Mouse (Mus musculus): ENCODE measurements around the gene Pkd1l3. TPM values are rescaled to one million over a fixed set of nuclear protein-coding genes. Genes with fewer than 3 reads are reported as not detected.

Gene Pkd1l3
- total and polyA plus RNA-seq, 3 experiments = 2.6 to 7.4 TPM; not detected in 1

DNA sequence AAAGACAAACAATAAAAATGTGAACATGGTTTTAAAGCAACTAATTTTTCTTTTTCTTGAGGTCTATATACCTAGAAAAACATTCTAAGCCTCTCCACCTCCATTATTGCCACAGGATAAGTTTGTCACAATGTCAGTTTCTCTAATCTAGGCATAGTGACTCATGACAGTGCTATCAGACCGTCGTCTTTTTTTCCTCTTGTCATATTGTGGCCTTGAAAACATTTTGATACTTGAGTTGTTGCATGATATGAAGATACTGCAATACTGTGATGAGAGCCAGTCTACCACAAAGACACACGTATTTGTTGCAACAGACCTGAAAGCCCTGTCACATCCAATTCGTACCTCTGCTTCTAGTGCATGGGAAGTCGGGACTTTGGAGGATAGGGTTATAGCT is 100.6 kb downstream of the Pkd1l3 start:
- no peaks in the 10 kb centered on the region for H3K27me3 ChIP-seq (ENCODE audit: control insufficient read depth in 1 of 2, insufficient read depth in 2 of 2, low read length in 2 of 2)

More for the DNA sequence above, 100.6 kb downstream of the Pkd1l3 start:
- Histone ChIP-seq H3K9me3 (replicated peaks; ENCODE audit: insufficient read depth, low read length) (no peaks in the 10 kb centered on the region), H3K36me3 (ENCODE audit: control insufficient read depth in 1 of 2, insufficient read depth in 2 of 2, low read length in 2 of 2) (peaks cover 0 to 4% of the 10 kb centered on the region in 2 experiments; a peak in 3 of 4 replicates), H3K4me3 (ENCODE audit: control insufficient read depth in 1 of 2, insufficient read depth in 1 of 2, low read depth in 2 of 2, low read length in 2 of 2) (no peak overlapping the region), H3K4me1 (ENCODE audit: control insufficient read depth in 1 of 2, insufficient read depth in 2 of 2, low read length in 2 of 2) (peaks cover 0 to 4% of the 10 kb centered on the region in 2 experiments; a peak in 2 of 4 replicates), H3K79me2 (ENCODE audit: control insufficient read depth, insufficient read depth, low read length, poor library complexity) (no peaks in the 10 kb centered on the region), H3K9ac (ENCODE audit: control insufficient read depth, low read depth, low read length, poor library complexity, severe bottlenecking) (no peak overlapping the region), H3K27ac (ENCODE audit: control insufficient read depth, low read depth, low read length) (no peak overlapping the region)
- DNase-seq (ENCODE audit: low read depth, low spot score) = peak; percentile 30
- no peak for TF ChIP-seq TAL1 (IDR thresholded peaks at IDR 0.05; ENCODE audit: low read length)
- no peak for TF ChIP-seq CTCF (IDR thresholded peaks at IDR 0.05 in 2 of 3, conservative IDR thresholded peaks at IDR 0.05 in 1 of 3; ENCODE audit: control insufficient read depth in 1 of 3, insufficient read depth in 1 of 3, low read depth in 2 of 3, low read length in 3 of 3, poor library complexity in 1 of 3, severe bottlenecking in 1 of 3)
- TF ChIP-seq MXI1 (IDR thresholded peaks at IDR 0.05; ENCODE audit: low read depth, low read length) = peak; percentile 16; the same call in 1 of the 2 replicates
- TF ChIP-seq EP300 (IDR thresholded peaks at IDR 0.05; ENCODE audit: low read depth in 1 of 2, low read length in 2 of 2) = peak; percentile 55 to 62; a peak in 3 of 4 replicates
- no peak for TF ChIP-seq SIN3A (IDR thresholded peaks at IDR 0.05; ENCODE audit: low read length)
- no peak for TF ChIP-seq MAZ (IDR thresholded peaks at IDR 0.05; ENCODE audit: low read depth, low read length)

Other genes starting within 250 kb of the Pkd1l3 start
- 0.23 and 0.39 TPM in 2 replicates for gene Pmfbp1, start 120.5 kb upstream of the Pkd1l3 start, total RNA-seq (2012; rRNA removed)
- gene Pmfbp1, start 120.5 kb upstream of the Pkd1l3 start, polyA plus RNA-seq (2012; ENCODE audit: insufficient read depth in 1 of 2, insufficient read length in 2 of 2, low read depth in 1 of 2, low replicate concordance in 2 of 2, missing spikeins in 1 of 2) = under 1 TPM in 1 of 2 experiments, not detected in 1; 0.40 TPM
- 50.6 and 54.6 TPM in 2 replicates for gene Dhx38, start 48.7 kb upstream of the Pkd1l3 start, total RNA-seq (2012; rRNA removed)
- 10 to 100 TPM; 43.3 to 72.1 TPM for gene Dhx38, start 48.7 kb upstream of the Pkd1l3 start, polyA plus RNA-seq (2012; ENCODE audit: insufficient read depth in 1 of 2, insufficient read length in 2 of 2, low read depth in 1 of 2, low replicate concordance in 2 of 2, missing spikeins in 1 of 2)
- 7.7 and 8.4 TPM in 2 replicates for gene Txnl4b, start 48.6 kb upstream of the Pkd1l3 start, total RNA-seq (2012; rRNA removed)
- gene Txnl4b, start 48.6 kb upstream of the Pkd1l3 start, polyA plus RNA-seq (2012; ENCODE audit: insufficient read depth in 1 of 2, insufficient read length in 2 of 2, low read depth in 1 of 2, low replicate concordance in 2 of 2, missing spikeins in 1 of 2) = 1 to 10 TPM in 1 of 2 experiments, not detected in 1; 9.5 TPM
- 0.19 TPM in 1 of 2 replicates, not detected in the other for gene Hp, start 35.3 kb upstream of the Pkd1l3 start, total RNA-seq (2012; rRNA removed)
- under 1 TPM in 1 of 2 experiments, not detected in 1; 0.08 TPM for gene Hp, start 35.3 kb upstream of the Pkd1l3 start, polyA plus RNA-seq (2012; ENCODE audit: insufficient read depth in 1 of 2, insufficient read length in 2 of 2, low read depth in 1 of 2, low replicate concordance in 2 of 2, missing spikeins in 1 of 2)
- gene Dhodh, start 5.8 kb upstream of the Pkd1l3 start, total RNA-seq (2012; rRNA removed) = 27.7 and 28.3 TPM in 2 replicates
- gene Dhodh, start 5.8 kb upstream of the Pkd1l3 start, polyA plus RNA-seq (2012; ENCODE audit: insufficient read depth in 1 of 2, insufficient read length in 2 of 2, low read depth in 1 of 2, low replicate concordance in 2 of 2, missing spikeins in 1 of 2) = 10 to 100 TPM in 1 of 2 experiments, not detected in 1; 52.5 TPM
- 30.2 and 33.1 TPM in 2 replicates for gene Ist1, start 78.7 kb downstream of the Pkd1l3 start, total RNA-seq (2012; rRNA removed)
- gene Ist1, start 78.7 kb downstream of the Pkd1l3 start, polyA plus RNA-seq (2012; ENCODE audit: insufficient read depth in 1 of 2, insufficient read length in 2 of 2, low read depth in 1 of 2, low replicate concordance in 2 of 2, missing spikeins in 1 of 2) = 100 to 1,000 TPM in 1 of 2 experiments, 10 to 100 TPM in 1; 50.4 to 126 TPM
- gene Zfp821, start 91.0 kb downstream of the Pkd1l3 start, total RNA-seq (2012; rRNA removed) = 5.2 and 5.5 TPM in 2 replicates
- 10 to 100 TPM in 1 of 2 experiments, not detected in 1; 10.1 TPM for gene Zfp821, start 91.0 kb downstream of the Pkd1l3 start, polyA plus RNA-seq (2012; ENCODE audit: insufficient read depth in 1 of 2, insufficient read length in 2 of 2, low read depth in 1 of 2, low replicate concordance in 2 of 2, missing spikeins in 1 of 2)
- 3.8 and 4.1 TPM in 2 replicates for gene Atxn1l, start 123.2 kb downstream of the Pkd1l3 start, total RNA-seq (2012; rRNA removed)
- gene Atxn1l, start 123.2 kb downstream of the Pkd1l3 start, polyA plus RNA-seq (2012; ENCODE audit: insufficient read depth in 1 of 2, insufficient read length in 2 of 2, low read depth in 1 of 2, low replicate concordance in 2 of 2, missing spikeins in 1 of 2) = 1 to 10 TPM in 1 of 2 experiments, not detected in 1; 9.5 TPM
- 33.7 and 34.6 TPM in 2 replicates for gene Ap1g1, start 164.0 kb downstream of the Pkd1l3 start, total RNA-seq (2012; rRNA removed)
- gene Ap1g1, start 164.0 kb downstream of the Pkd1l3 start, polyA plus RNA-seq (2012; ENCODE audit: insufficient read depth in 1 of 2, insufficient read length in 2 of 2, low read depth in 1 of 2, low replicate concordance in 2 of 2, missing spikeins in 1 of 2) = 100 to 1,000 TPM in 1 of 2 experiments, 10 to 100 TPM in 1; 46.6 to 456 TPM